Mouse (Mus musculus): Measurements from ENCODE around the gene Trim46. TPM values are rescaled to one million over a fixed set of nuclear protein-coding genes. Genes with fewer than 3 reads are reported as not detected.

Trim46 gene
- polyA plus RNA-seq, 1 experiment from 2014 or later = 29.6 TPM

DNA sequence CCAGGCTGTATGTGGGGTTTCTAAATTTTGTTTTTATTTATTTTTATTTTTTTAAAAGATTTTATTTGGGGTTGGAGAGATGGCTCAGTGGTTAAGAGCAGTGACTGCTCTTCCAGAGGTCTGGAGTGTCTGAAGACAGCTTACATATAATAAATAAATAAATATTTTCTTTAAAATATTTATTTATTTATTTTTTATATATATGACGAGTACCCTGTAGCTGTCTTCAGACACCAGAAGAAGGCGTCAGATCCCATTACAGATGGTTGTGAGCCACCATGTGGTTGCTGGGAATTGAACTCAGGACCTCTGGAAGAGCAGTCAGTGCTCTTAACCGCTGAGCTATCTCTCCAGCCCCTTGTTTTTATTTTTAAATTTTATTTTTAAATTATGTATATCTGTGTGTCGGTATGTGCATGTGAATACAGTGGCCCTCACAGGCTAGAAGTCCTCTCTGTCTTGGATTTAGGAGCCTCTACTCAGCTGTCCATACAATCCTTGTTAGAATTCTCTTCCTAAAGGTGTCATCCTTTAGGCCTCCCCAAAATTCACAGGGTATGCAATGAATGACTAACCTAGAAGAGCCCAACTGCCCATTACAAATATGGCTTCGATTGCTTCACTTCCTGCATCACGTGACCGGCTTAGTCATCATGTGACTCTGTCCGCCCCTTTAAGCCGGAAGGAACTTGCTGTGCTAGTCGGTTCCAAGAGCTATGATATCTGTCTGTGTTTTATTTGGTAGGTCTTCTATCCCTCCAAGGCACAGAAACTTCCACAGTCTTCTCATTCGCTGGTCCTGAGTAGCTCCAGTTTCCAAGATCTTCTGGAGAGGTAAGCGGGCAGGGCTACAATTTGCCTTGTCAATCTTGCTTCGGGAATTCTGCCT, 43.6 kb downstream of the Trim46 start, which contains the start of gene Gba:
Gene Gba, plus strand, starts transcription at position 676 of the 889 bp plus-strand sequence.
- 27% methylated on average over 13 of the region's 13 CpGs for WGBS
- H3K4me3 ChIP-seq = peak within 1 kb of the TSS; percentile 56
- no peak within 1 kb of the TSS for H3K27ac ChIP-seq
- no peaks in the 10 kb centered on the region for H3K27me3 ChIP-seq
- no peaks in the 10 kb centered on the region for H3K9me3 ChIP-seq (replicated peaks)
- peaks cover 5% of the 10 kb centered on the region for H3K4me1 ChIP-seq
- H3K9ac ChIP-seq = peak within 1 kb of the TSS; percentile 55
- ATAC-seq (ENCODE audit: low FRiP score) = peak; percentile 85
- peaks cover 34% of the 10 kb centered on the region for H3K36me3 ChIP-seq
- H3K4me2 ChIP-seq (replicated peaks) = peak within 1 kb of the TSS; percentile 75

DNA sequence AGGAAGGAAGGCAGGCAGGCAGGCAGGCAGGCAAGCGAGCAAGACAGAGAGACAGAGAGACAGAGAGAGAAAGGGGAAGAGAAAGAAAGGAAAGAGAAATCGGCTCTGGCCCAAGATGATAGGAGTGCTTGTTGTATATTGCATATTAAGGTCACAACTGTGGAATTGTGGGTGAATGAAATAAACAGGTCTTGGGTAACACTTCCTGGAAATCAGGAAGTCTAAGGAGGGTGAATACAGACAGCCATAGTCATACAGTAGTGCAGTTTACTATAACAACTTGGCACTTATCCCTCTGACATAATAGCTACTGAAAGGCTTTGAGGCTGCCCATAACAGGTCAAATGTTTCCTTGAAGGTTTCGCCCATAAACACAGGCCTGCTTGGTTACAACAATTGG, 46.3 kb downstream of the Trim46 start:
- Histone ChIP-seq H3K4me2 (replicated peaks) (no peak overlapping the region), H3K4me1 (peaks cover 15% of the 10 kb centered on the region), H3K27me3 (no peaks in the 10 kb centered on the region), H3K9ac (no peak overlapping the region), H3K4me3 (no peak overlapping the region), H3K27ac (no peak overlapping the region), H3K36me3 (peaks cover 8% of the 10 kb centered on the region), H3K9me3 (replicated peaks) (no peaks in the 10 kb centered on the region)
- WGBS = 79% methylated on average over 3 of the region's 3 CpGs
- ATAC-seq (ENCODE audit: low FRiP score) = no peak

DNA sequence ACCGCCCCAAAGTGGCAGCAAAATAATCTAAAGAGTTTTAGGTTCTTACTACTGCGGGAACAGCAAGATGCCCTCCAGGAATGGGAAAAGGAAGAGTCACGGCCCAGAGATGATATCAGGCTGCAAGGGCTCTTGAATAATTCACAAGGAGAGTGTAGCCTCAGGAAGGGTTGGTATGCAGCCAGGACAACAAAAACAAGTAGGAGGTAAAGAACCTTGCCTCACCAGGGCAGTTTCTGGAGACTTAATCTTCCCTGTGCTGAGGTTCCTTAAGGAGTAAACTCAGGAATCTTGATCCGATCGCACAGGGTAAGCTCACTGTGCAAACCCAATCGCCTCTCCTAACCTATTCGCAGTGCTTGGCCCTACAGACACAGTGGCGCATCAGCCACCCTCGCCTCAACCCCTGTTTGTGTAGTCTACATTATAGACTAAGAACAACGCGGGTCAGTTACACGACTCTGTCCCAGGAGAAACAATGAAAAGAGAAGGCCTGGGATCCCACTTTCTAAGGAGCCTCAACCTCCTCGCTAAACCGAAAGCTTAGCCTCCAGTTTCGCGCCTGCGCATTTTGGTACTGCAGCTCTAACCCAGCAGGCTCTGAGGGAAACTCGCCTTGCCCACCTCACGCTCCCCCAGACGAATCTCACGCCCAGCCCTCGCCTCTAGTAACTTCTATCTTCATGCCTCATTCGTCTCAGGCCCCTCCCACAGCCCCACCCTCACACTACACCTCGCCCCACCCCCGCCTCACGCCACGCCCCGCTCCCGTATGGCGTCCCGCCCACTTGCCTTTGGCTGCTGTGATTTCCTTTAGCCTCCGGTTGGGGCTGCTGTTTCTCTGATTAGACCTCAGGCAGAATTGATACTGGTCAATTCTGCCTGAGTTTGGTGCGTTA, 49.9 kb downstream of the Trim46 start:
- WGBS = 10% methylated on average over 33 of the region's 33 CpGs

DNA sequence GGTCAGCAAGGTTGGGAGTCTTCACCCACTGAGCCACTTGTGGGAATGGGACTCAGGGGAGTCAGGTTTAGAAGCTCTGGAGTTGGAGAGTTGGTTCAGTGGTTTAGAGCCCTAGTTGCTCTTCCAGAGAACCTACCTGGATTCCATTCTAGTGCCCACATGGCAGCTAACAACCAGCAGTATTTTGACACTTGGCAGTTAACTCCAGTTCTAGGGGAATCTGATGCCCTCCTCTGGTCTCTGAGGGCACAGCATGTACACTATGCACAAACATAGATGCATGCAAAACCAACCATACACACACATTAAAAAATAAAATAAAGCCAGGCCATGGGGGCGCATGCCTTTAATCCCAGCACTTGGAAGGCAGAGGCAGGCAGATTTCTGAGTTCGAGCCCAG, 52.3 kb downstream of the Trim46 start:
- Histone ChIP-seq H3K36me3 (peaks cover 1% of the 10 kb centered on the region; the same call in 1 of the 2 replicates), H3K27me3 (no peaks in the 10 kb centered on the region), H3K4me3 (no peak overlapping the region), H3K27ac (no peak overlapping the region), H3K4me2 (replicated peaks) (no peak overlapping the region), H3K9ac (no peak overlapping the region), H3K4me1 (peaks cover 10% of the 10 kb centered on the region), H3K9me3 (replicated peaks) (no peaks in the 10 kb centered on the region)
- no peak for ATAC-seq (ENCODE audit: low FRiP score)
- WGBS = 88% methylated on average over 2 of the region's 2 CpGs

More for the DNA sequence above, 49.9 kb downstream of the Trim46 start:
- peak; percentile 96 for ATAC-seq (ENCODE audit: low FRiP score)
- Histone ChIP-seq H3K9me3 (replicated peaks) (no peaks in the 10 kb centered on the region), H3K4me3 (peak overlapping the region; percentile 36), H3K4me2 (replicated peaks) (peak overlapping the region; percentile 59), H3K4me1 (peaks cover 10% of the 10 kb centered on the region), H3K27me3 (no peaks in the 10 kb centered on the region), H3K9ac (peak overlapping the region; percentile 63), H3K36me3 (no peaks in the 10 kb centered on the region), H3K27ac (peak overlapping the region; percentile 82)

GRCm38 (mm10) chr3:89193351-89193750, 52.8 kb downstream of the Trim46 start:
- no peak overlapping the region for H3K4me2 ChIP-seq (replicated peaks)
- no peaks in the 10 kb centered on the region for H3K27me3 ChIP-seq
- no peak overlapping the region for H3K4me3 ChIP-seq
- no peak overlapping the region for H3K27ac ChIP-seq
- peaks cover 10% of the 10 kb centered on the region for H3K4me1 ChIP-seq
- no peaks in the 10 kb centered on the region for H3K9me3 ChIP-seq (replicated peaks)
- 77% methylated on average over 1 of the region's 1 CpGs for WGBS
- no peak overlapping the region for H3K9ac ChIP-seq
- H3K36me3 ChIP-seq = peaks cover 6% of the 10 kb centered on the region; the same call in 1 of the 2 replicates
- ATAC-seq (ENCODE audit: low FRiP score) = no peak

- H3K9me3 ChIP-seq (replicated peaks) = no peaks in the 10 kb centered on the region
Measured at GRCm38 (mm10) chr3:89190436-89190835, 55.7 kb downstream of the Trim46 start.

GRCm38 (mm10) chr3:89188478-89188875, 57.6 kb downstream of the Trim46 start:
- Histone ChIP-seq H3K4me3 (no peak overlapping the region), H3K9me3 (replicated peaks) (no peaks in the 10 kb centered on the region), H3K4me2 (replicated peaks) (no peak overlapping the region), H3K27me3 (peaks cover 3% of the 10 kb centered on the region; the same call in 1 of the 2 replicates), H3K9ac (no peak overlapping the region), H3K4me1 (peaks cover 29% of the 10 kb centered on the region), H3K36me3 (peaks cover 14% of the 10 kb centered on the region; the same call in 1 of the 2 replicates), H3K27ac (no peak overlapping the region)
- WGBS = 57% methylated on average over 12 of the region's 12 CpGs
- no peak for ATAC-seq (ENCODE audit: low FRiP score)

More at GRCm38 (mm10) chr3:89190436-89190835, 55.7 kb downstream of the Trim46 start:
- ATAC-seq (ENCODE audit: low FRiP score) = no peak
- Histone ChIP-seq H3K27ac (no peak overlapping the region), H3K4me3 (no peak overlapping the region), H3K27me3 (peaks cover 3% of the 10 kb centered on the region; the same call in 1 of the 2 replicates), H3K9ac (no peak overlapping the region), H3K4me1 (peaks cover 10% of the 10 kb centered on the region), H3K4me2 (replicated peaks) (no peak overlapping the region), H3K36me3 (peaks cover 14% of the 10 kb centered on the region; the same call in 1 of the 2 replicates)
- 85% methylated on average over 8 of the region's 8 CpGs for WGBS

DNA sequence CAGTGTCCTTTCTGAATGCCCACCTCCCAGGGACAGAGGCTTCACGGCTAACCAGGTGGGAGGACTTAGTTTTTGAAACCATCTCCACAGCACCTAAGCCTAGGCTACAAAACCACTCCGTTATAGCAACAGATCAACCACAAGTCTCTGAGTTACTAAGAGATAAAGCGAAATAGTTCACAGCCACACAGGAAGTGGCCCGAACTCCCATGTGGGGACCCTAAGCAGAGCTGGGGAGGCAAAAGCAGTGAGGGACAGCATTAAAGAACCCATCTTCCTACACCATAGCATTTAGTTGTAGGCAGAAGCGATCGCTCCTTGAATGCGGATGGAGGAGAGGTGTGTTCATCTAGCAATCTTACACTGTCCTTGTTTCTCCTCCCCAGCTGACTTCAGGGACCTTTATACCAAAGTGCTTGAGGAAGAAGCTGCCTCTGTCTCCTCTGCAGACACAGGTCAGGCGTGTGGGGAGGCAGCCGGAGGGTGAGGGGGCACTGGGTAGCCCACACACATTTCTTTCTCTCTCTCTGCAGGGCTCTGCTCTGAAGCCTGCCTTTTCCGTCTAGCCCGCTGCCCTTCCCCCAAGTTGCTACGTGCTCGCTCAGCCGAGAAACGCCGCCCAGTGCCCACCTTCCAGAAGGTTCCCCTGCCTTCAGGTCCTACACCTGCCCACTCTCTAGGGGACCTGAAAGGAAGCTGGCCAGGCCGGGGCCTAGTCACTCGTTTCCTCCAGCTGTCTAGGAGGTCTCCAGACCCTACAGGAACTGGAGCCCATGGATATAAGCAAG, 58.2 kb downstream of the Trim46 start:
- peaks cover 31% of the 10 kb centered on the region for H3K4me1 ChIP-seq
- H3K27me3 ChIP-seq = peaks cover 3% of the 10 kb centered on the region; the same call in 1 of the 2 replicates
- WGBS = 60% methylated on average over 18 of the region's 18 CpGs
- H3K4me2 ChIP-seq (replicated peaks) = no peak overlapping the region
- H3K9me3 ChIP-seq (replicated peaks) = no peaks in the 10 kb centered on the region
- H3K27ac ChIP-seq = no peak overlapping the region
- H3K4me3 ChIP-seq = no peak overlapping the region
- H3K36me3 ChIP-seq = peaks cover 14% of the 10 kb centered on the region; the same call in 1 of the 2 replicates
- no peak for ATAC-seq (ENCODE audit: low FRiP score)
- H3K9ac ChIP-seq = no peak overlapping the region

DNA sequence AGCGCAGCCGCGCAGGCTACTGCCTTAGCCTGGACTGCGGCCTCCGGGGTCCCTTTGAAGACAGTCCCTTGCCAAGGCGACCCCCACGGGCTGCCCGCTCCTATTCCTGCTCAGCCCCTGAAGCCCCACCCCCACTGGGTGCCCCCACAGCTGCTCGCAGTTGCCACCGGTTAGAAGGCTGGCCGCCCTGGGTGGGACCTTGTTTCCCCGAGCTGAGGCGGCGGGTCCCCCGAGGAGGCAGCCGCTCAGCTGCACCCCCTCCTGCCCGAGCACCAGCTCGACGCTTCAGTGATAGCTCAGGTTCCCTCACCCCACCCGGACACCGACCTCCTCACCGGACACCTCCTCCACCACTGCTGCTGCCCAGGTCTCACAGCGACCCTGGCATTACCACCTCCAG, 58.9 kb downstream of the Trim46 start:
- no peak overlapping the region for H3K4me3 ChIP-seq

More for the DNA sequence above, 58.9 kb downstream of the Trim46 start:
- no peak overlapping the region for H3K9ac ChIP-seq
- no peaks in the 10 kb centered on the region for H3K9me3 ChIP-seq (replicated peaks)
- H3K27me3 ChIP-seq = peaks cover 3% of the 10 kb centered on the region; the same call in 1 of the 2 replicates
- no peak overlapping the region for H3K4me2 ChIP-seq (replicated peaks)
- no peak overlapping the region for H3K27ac ChIP-seq
- ATAC-seq (ENCODE audit: low FRiP score) = no peak
- 39% methylated on average over 23 of the region's 23 CpGs for WGBS
- H3K4me1 ChIP-seq = peaks cover 31% of the 10 kb centered on the region
- peaks cover 16% of the 10 kb centered on the region; the same call in 1 of the 2 replicates for H3K36me3 ChIP-seq

All from hindbrain, embryonic 12.5 days (tissue).